Mouse (Mus musculus) adrenal gland, postnatal 4 days (tissue): ENCODE data around the gene Plcb4. TPM values are rescaled to one million over a fixed set of nuclear protein-coding genes. Genes with fewer than 3 reads are reported as not detected.
"Not testable (repeated sequence)": the region's sequence is repeated elsewhere in the genome, so short reads cannot be mapped to it uniquely, and the experiment has no call there.

ENCODE experiments used
- DNase-seq, 2 experiments: peaks; one replicate each; pipeline ENCODE4 v3.0.0; 2021 to 2022; ENCODE audit warnings: low spot score in 2 of 2, mixed read lengths in 2 of 2
- total RNA-seq, 2 experiments: library from RNA; stranded (reverse); gene quantifications; 2 replicates each; pipeline ENCODE4 v1.2.3; 2021

Plcb4 gene
- total RNA-seq, 2 experiments from 2014 or later: 55.1 to 60.8 TPM

GRCm38 (mm10) chr2:135672459-135673104 is 13.8 kb downstream of the Plcb4 start:
- no peak for DNase-seq

- no peak for DNase-seq
Measured at GRCm38 (mm10) chr2:135673649-135674048, 14.8 kb downstream of the Plcb4 start.

GRCm38 (mm10) chr2:135675284-135675683 is 16.5 kb downstream of the Plcb4 start:
- DNase-seq: no peak

- DNase-seq: no peak
Measured at GRCm38 (mm10) chr2:135676978-135677501, 18.2 kb downstream of the Plcb4 start.

- DNase-seq: no peak
Measured at GRCm38 (mm10) chr2:135677601-135678000, 18.8 kb downstream of the Plcb4 start.

- no peak for DNase-seq
Measured at GRCm38 (mm10) chr2:135680001-135680400, 21.2 kb downstream of the Plcb4 start.

GRCm38 (mm10) chr2:135680406-135681134 is 21.8 kb downstream of the Plcb4 start:
- no peak for DNase-seq

- no peak for DNase-seq
Measured at GRCm38 (mm10) chr2:135683684-135684440, 25.1 kb downstream of the Plcb4 start.

GRCm38 (mm10) chr2:135686692-135687091 is 27.9 kb downstream of the Plcb4 start:
- DNase-seq: no peak

GRCm38 (mm10) chr2:135687585-135687984 is 28.8 kb downstream of the Plcb4 start:
- no peak for DNase-seq

- no peak for DNase-seq
Measured at GRCm38 (mm10) chr2:135692568-135693488, 34.0 kb downstream of the Plcb4 start.

GRCm38 (mm10) chr2:135700686-135701413 is 42.0 kb downstream of the Plcb4 start:
- DNase-seq: no peak

GRCm38 (mm10) chr2:135704673-135705072 is 45.9 kb downstream of the Plcb4 start:
- no peak for DNase-seq

- DNase-seq: no peak
Measured at GRCm38 (mm10) chr2:135707305-135707704, 48.5 kb downstream of the Plcb4 start.

GRCm38 (mm10) chr2:135708386-135708785 is 49.6 kb downstream of the Plcb4 start:
- DNase-seq: no peak

GRCm38 (mm10) chr2:135708796-135709195 is 50.0 kb downstream of the Plcb4 start:
- DNase-seq: no peak

- DNase-seq: not testable (repeated sequence)
Measured at GRCm38 (mm10) chr2:135709736-135710135, 50.9 kb downstream of the Plcb4 start.

GRCm38 (mm10) chr2:135711049-135711924 is 52.5 kb downstream of the Plcb4 start:
- no peak for DNase-seq

- DNase-seq: peak; percentile 39 to 60
Measured at GRCm38 (mm10) chr2:135711925-135712288, 53.1 kb downstream of the Plcb4 start.
